Mouse (Mus musculus) ovary, adult 18-20 months (tissue): ENCODE data around the gene Dusp18.
"Not testable (repeated sequence)": the region's sequence is repeated elsewhere in the genome, so short reads cannot be mapped to it uniquely, and the experiment has no call there.

Experiments used
- DNase-seq: peaks from one replicate; pipeline ENCODE4 v3.0.0; 2022; ENCODE audit warnings: low spot score, mixed read lengths

Dusp18 gene

DNA sequence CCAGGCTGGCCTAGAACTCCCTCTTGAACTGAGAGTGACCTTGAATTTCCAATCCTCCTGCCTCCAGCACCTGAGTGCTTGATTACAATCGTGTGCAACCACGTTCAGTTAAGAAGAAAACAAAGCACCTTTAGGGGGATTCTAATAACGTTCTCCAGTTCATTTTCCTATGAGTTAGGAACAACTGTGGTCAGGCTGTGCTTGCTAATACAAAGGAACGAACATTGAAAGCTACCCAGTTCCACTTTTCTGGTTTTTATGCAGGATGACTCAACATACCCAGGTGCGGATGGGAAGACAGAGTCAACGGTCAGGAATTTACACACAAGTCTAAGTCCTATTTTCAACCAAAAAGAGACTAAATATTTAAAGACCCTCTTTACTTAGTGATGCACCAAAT, 1.1 kb upstream of the Dusp18 start:
- DNase-seq, result no peak

- no peak for DNase-seq
Measured at GRCm38 (mm10) chr11:3895458-3895857, 418 bp downstream of the Dusp18 start.

DNA sequence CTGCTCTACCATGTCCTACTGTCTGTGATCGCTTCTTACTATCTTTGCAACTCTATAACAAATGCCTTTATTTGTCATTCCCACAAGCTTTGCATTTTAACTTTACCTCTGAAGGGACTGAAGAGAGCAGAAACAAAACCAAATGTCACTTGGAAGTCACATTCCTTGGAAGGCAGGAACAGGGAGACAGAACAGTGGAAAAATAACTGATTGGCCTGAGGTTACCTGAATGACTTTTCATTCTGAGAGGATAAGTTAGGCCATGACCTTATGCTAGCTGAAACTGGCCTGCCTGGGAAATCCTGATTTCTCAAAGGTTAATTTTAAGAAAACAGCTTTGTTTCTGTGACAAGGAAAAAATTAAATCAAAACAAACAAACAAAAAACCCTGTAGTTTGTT, 893 bp downstream of the Dusp18 start:
- DNase-seq, result no peak

DNA sequence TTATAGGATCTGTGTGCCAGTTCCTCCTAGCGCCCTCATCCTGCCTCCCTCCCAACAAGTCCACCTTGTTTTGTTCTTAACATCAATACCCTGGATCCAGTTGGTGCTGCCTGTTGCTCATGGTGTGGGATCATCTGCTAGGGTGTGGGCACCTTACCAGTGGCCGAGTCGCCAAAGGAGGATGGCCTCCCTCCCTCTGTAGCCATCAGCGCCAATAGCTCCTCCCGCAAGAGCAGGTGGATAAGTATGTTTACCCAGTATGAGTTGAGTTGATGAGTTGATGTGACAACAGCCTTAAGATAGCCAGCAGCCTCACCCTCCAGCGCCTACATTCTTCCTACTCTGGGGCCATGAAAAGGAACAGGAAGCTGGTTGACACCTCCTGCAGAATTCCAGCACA, 5.3 kb downstream of the Dusp18 start:
- no peak for DNase-seq

- DNase-seq, result no peak
Measured at GRCm38 (mm10) chr11:3902516-3902915, 7.5 kb downstream of the Dusp18 start.

DNA sequence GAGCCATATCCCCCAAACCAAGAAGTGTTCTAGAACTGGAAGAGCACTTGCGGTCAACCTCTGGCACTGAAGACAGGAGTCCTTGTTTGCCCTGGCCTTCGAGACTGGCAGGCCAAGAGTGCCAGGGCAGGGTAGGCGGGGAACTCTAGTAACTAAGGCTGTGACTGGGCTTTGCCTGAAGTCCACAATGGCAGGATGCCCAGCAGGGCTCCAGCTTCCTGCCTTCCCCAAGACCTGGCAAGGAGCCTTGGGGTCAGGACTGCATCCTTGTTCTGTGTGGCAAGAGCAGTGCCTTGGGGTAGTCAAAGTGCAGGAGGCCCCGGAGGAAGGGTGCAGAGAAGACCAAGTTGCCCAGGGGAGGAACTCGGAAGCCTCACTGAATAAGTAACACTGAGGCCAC, 8.0 kb downstream of the Dusp18 start:
- peak; percentile 79 for DNase-seq

GRCm38 (mm10) chr11:3904673-3905072, 9.6 kb downstream of the Dusp18 start:
- DNase-seq, result no peak

- no peak for DNase-seq
Measured at GRCm38 (mm10) chr11:3905446-3905845, 10.4 kb downstream of the Dusp18 start.

DNA sequence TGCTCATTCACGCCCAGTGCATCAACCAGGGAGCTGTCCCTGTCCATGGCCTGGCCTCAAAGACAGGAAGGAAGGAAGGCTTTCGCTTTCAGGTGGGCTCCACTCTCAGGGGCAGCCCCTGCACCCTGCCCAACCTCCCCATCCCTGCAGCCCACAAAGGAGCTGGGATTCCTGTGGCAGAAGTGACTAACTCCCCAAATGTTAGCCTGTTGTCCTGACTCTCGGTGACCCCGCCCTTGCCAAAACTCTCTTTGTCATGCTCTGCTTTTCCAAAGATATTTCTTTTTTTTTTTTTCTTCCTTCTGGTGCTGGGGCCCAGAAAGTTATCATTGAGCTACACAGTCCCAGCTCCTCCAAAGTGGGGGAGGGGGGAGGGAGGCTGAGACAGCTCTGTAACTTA, 14.2 kb downstream of the Dusp18 start:
- no peak for DNase-seq

- DNase-seq, result no peak
Measured at GRCm38 (mm10) chr11:3910513-3911310, 15.7 kb downstream of the Dusp18 start.

DNA sequence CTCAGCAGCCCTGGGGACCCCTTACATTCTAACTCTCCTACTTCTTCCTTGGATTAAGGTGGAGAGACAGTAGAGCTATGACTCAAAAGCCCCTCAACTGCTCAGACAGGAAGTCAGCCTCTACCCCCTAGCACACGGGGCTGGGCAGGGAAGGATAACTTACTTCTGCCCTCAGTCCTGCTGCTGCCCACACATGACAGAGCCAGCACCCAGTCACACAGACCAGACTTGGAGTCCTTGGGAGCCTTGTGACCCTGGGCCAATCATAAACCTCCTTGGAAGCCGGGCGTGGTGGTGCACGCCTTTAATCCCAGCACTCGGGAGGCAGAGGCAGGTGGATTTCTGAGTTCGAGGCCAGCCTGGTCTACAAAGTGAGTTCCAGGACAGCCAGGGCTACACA, 16.4 kb downstream of the Dusp18 start:
- DNase-seq, result not testable (repeated sequence)

GRCm38 (mm10) chr11:3912100-3912874, 17.2 kb downstream of the Dusp18 start:
- no peak for DNase-seq

DNA sequence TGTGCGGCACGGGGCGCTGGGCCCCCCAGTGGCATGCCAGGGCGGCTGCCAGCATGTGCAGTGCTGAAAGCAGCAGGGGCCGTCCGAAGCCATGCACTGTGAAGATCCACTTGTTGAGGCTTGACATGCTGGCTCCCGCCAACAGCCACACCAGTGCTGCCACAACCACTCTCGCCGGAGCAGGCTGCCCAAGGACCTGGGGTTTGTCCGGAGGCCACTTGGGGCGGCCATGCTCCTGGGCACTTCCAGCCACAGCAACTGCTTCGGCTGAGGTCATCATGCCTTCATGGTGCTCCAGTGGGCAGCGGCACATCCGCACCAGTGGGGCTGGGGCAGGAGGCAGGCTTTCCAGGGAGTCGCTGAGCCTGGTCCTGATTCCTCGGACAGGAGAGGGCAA, 17.8 kb downstream of the Dusp18 start:
- no peak for DNase-seq

- peak; percentile 89 for DNase-seq
Measured at GRCm38 (mm10) chr11:3913316-3914108, 18.5 kb downstream of the Dusp18 start.

DNA sequence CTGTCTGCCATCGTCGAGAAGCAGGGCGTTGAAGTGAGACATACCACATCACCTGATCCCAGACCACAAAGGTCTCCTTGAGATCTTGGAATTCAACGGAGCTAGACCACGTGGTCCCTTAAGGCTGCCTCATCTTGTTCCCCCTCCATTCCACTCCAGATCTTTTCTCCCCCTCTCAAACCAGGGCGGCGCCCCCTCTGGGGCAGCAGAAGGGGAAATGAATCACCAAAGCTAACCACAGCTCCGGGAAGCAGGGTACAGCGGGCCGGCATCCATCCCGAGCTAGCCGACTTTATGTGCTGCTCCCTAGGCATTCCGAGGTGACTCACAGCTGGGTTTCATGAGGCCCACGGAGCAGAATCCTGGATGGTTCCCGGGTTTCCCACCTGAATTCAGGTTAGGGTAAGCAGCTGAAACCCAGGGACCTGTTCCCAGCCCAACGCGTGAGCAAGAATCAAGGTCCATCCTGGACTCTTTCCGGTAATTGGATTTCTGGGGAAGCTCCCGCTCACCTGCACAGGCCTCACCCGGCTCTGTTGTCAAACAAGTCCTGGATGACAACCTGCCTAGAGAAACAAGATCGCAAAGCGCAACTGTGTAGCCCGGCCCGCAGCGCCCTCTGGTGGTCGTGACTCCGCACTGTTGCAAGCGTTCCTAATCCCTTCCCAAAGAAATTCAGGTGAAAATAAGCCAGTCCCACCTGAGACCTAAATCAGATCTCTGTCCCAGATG, 19.2 kb downstream of the Dusp18 start, which contains the start of gene Slc35e4:
Gene Slc35e4 (minus strand): TSS at position 556 of the 732 bp plus-strand sequence.
- peak; percentile 49 for DNase-seq

DNA sequence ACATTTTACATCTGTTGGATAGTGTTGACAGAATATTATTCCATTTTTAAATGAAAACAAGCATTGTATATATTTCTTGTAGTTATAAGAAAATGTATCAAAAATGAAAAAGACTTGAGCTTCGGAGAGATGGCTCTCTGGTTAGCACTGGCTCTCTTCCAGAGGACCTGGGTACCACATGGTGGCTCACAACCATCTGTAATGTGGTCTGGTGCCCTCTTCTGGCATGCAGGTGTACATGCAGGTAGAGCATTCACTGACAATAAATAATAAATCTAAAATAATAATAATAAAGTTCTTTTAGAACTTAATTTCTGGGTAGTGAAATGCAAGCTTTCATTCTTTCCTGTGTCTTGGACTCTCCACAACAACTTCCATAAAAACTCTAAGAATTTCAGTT, 23.7 kb downstream of the Dusp18 start:
- no peak for DNase-seq

- no peak for DNase-seq
Measured at GRCm38 (mm10) chr11:3920476-3920875, 25.4 kb downstream of the Dusp18 start.

- DNase-seq, result no peak
Measured at GRCm38 (mm10) chr11:3921281-3921850, 26.3 kb downstream of the Dusp18 start.

DNA sequence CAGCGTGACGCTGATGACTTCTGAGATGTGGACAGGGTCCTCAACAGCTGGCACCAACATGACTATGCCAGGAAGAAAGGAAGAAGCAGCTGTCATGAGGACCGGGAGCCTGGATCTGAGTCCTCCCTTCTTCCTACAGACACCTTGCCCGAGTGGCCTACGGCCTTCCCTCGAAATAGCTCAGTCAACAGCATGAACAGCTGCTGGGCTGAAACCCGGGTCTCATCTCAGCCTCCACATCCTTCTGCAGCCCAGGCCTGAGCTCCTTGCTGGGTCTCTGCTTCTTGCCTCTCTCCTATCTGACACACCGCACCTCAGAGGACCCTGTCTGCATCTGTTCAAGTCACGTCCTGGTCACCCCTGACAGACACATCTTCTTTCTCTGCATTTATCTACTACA, 27.1 kb downstream of the Dusp18 start:
- DNase-seq, result no peak

DNA sequence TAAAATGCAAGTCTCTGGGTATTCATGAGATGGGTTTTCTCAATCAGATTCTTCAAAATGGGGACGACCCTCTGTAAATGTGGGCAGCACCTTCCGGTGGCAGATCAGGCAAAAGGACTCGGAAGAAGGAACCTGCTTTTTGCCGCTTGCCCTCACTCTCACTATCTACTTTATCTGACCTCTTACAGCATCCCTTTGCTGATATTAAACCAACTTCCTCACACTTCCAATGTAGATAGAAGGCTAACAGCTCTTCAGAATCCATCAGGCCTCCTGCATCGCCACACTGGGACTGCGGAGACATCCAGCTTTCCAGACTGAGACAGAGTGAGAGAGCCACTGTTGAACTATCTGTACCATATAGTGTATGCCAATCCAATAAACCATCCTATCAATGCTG, 27.7 kb downstream of the Dusp18 start:
- no peak for DNase-seq

DNA sequence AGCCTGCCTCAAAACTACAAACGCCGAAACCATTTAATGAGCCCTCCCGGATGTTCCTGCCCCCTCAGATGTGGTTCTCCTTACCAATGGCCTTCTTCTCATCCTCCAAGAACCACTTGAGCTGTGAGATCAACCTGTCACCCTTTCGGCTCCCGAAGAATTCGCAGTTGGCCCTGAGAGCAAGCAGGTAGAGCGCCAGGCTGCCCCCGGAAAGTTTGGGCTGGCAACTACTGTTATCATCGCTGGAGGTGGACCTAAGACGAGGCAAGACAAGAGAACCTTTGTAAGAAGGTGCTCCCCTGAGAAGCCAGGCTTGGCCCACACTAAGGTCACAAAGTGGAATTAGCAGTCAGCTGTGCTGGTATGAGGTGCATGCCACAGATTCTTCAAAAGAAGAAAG, 30.9 kb downstream of the Dusp18 start:
- DNase-seq, result no peak
